Mouse (Mus musculus) olfactory bulb, adult 2 months (tissue): ENCODE measurements around the gene Erc2.

ENCODE experiments used
- CTCF ChIP-seq: fragments of 200-500 bp; IDR thresholded peaks from 2 replicates; pipeline ENCODE4 v1.5.1; 2012; ENCODE audit warnings: low read depth, mild to moderate bottlenecking, low read length, moderate library complexity; ENCODE audit not compliant: insufficient read depth
- POLR2A ChIP-seq: fragments of 200-500 bp; IDR thresholded peaks from 2 replicates; pipeline ENCODE4 v1.6.1; 2012; ENCODE audit warnings: mild to moderate bottlenecking, low read depth, low read length, moderate library complexity; ENCODE audit not compliant: insufficient read depth

GRCm38 (mm10) chr14:28512805-28513590 is 890.8 kb downstream of the Erc2 start:
- no peak for TF ChIP-seq CTCF
- no peak for TF ChIP-seq POLR2A
